Comparison of ENCODE assay signal across 1 mouse cellular context in the genomic region with DNA sequence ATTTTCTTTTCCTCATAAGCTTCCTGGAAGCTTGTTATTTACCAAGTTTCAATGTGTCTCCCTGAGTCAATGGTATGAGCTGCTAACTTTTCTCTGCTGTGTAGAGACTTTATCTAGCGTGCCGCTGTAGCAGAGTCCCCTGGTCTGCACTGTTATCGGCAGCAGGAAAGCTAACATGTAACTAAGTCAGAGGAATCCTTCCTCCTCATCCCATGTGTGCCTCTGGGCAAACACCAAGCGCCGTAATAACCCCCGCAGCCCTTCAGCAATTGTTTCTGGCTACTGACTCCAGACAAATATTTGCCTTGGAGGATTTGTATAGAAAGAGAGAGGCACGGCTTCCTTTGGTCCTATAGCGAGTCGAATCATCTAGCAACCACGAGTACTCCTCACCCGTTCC.
TF ChIP-seq lines count a peak whose summit lies in the region.

No protein-coding gene starts in this region.

TF ChIP-seq in CH12.LX, 34 proteins besides CTCF, POLR2A, EP300 and RAD21:
- TF ChIP-seq ETS1 (conservative IDR thresholded peaks at IDR 0.05; ENCODE audit: low read depth, low read length) (no peak), MAX (IDR thresholded peaks at IDR 0.05; ENCODE audit: low read length) (peak; percentile 23; the same call in 1 of the 2 replicates)
